Mouse (Mus musculus) C2C12 (cell line): ENCODE results near the gene Gm813.

ENCODE experiments used
- CTCF ChIP-seq: IDR thresholded peaks from one replicate; pipeline ENCODE4 v1.5.1; 2011; ENCODE audit not compliant: control insufficient read depth, insufficient read depth, insufficient read length
- MAX ChIP-seq: IDR thresholded peaks from one replicate; pipeline ENCODE4 v1.6.1; 2011; ENCODE audit warnings: mild to moderate bottlenecking, control low read depth

DNA sequence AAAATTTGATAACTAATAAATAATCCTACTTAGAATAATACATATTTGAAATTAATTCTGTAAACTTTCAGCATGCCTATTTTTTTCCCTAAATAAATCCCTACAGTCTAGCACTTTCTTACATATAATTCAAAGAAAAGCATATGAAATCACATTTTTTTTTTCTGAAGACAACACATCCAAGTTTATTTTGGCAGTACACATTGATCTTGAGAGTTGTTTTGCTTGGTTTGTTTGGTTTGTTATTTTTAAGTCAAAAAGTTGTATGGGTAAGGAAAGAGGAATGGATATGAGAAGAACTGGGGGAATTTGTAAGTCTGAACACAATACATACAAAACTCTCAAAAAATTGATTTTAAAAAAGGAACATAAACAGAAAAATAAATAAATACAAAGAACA is 39.0 kb upstream of the Gm813 start:
- no peak for TF ChIP-seq CTCF
- no peak for TF ChIP-seq MAX
